12 mouse cellular contexts compared by ENCODE assay signal in the genomic region with DNA sequence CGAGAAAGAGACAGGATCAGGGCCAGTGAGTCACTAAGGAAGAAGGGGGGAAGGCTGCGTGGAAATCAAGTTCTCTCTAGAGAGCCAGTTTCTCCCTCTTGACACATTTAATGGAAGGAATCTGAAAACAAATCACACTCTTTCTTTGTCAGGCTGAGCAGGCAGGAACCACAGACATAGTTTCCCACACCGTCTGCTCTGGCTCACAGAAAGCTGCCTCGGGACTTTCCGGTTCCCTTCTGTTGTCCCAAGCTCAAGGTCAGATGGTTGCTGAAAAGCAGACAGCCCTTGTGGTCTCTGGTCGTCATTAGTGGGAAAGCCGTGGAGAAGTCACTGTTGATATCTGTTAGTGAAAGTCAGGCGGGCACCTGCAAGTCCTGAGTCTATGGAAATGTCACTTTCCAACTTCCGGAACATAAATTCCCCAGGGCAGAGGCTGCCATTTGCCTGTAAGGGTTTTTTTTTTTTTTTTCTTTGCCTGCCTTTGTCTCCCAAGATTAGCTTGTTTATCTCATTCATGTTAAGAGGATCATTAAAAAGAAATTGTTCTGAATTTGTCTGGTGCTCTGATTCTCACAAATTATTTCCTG. TPM values are rescaled to one million over a fixed set of nuclear protein-coding genes. Genes with fewer than 3 reads are reported as not detected.
A peak's percentile ranks its signal among the peaks of the same experiment; 100 is the strongest.
DNase-seq lines count a peak whose midpoint lies in the region; ATAC-seq lines count a peak whose summit lies in the region.
"Had no signal": no experiment of that assay in that cellular context is flagged by ENCODE, and none has a peak within 500 bp of the region (broad histone marks: within the 10 kb centered on the region; RNA-seq: fewer than 3 reads in every experiment).

No protein-coding gene starts in this region.

- no peak for ATAC-seq in intestine, embryonic 14.5 days (replicated peaks; ENCODE audit: low FRiP score, low TSS enrichment, low read depth)
- no peak for ATAC-seq in intestine, embryonic 15.5 days
- no peak; the same call in 1 of the 2 replicates for ATAC-seq in heart, embryonic 12.5 days (ENCODE audit: insufficient number of reproducible peaks, low FRiP score)
- no peak for ATAC-seq in midbrain, embryonic 11.5 days (ENCODE audit: low FRiP score)
- ATAC-seq: forebrain, embryonic 16.5 days had no signal

- no peaks in the 10 kb centered on the region for H3K36me3 ChIP-seq in intestine, embryonic 14.5 days (ENCODE audit: control insufficient read depth, insufficient read depth, low read length)
- H3K36me3 ChIP-seq in intestine, embryonic 15.5 days, result no peaks in the 10 kb centered on the region
- 0 out of 2 replicates have a peak, but pooled peaks cover 4% of the 10 kb centered on the region for H3K36me3 ChIP-seq in heart, embryonic 12.5 days
- H3K36me3 ChIP-seq in midbrain, embryonic 11.5 days (ENCODE audit: control insufficient read depth, insufficient read depth, low read length), result no peaks in the 10 kb centered on the region

- no peaks in the 10 kb centered on the region for H3K27me3 ChIP-seq in intestine, embryonic 14.5 days (replicated peaks; ENCODE audit: control insufficient read depth, insufficient read depth, low read length)
- H3K27me3 ChIP-seq in intestine, embryonic 15.5 days (replicated peaks), result no peaks in the 10 kb centered on the region
- H3K27me3 ChIP-seq in heart, embryonic 12.5 days (replicated peaks), result no peaks in the 10 kb centered on the region
- H3K27me3 ChIP-seq in midbrain, embryonic 11.5 days (ENCODE audit: control insufficient read depth, insufficient read depth, low read length), result no peaks in the 10 kb centered on the region

- H3K9ac ChIP-seq in intestine, embryonic 14.5 days (ENCODE audit: low read length), result no peak overlapping the region
- H3K9ac ChIP-seq in intestine, embryonic 15.5 days, result no peak overlapping the region
- no peak overlapping the region for H3K9ac ChIP-seq in heart, embryonic 12.5 days
- no peak overlapping the region for H3K9ac ChIP-seq in midbrain, embryonic 11.5 days (ENCODE audit: low read length)

- WGBS in intestine, embryonic 14.5 days, result 31% methylated on average over 9 of the region's 9 CpGs
- 39% methylated on average over 9 of the region's 9 CpGs for WGBS in intestine, embryonic 15.5 days
- WGBS in heart, embryonic 12.5 days, result 22% methylated on average over 9 of the region's 9 CpGs
- WGBS in midbrain, embryonic 11.5 days, result 82% methylated on average over 9 of the region's 9 CpGs

- H3K27ac ChIP-seq in intestine, embryonic 14.5 days (ENCODE audit: low read depth), result peak overlapping the region; percentile 40
- H3K27ac ChIP-seq in intestine, embryonic 15.5 days, result no peak overlapping the region
- peak overlapping the region; percentile 63 for H3K27ac ChIP-seq in heart, embryonic 12.5 days (ENCODE audit: poor library complexity, severe bottlenecking)
- H3K27ac ChIP-seq in midbrain, embryonic 11.5 days (ENCODE audit: low read depth, low read length), result no peak overlapping the region

- peaks cover 19% of the 10 kb centered on the region for H3K4me1 ChIP-seq in intestine, embryonic 14.5 days (replicated peaks; ENCODE audit: control insufficient read depth, insufficient read depth, low read length)
- 0 out of 2 replicates have a peak, but pooled peaks cover 2% of the 10 kb centered on the region for H3K4me1 ChIP-seq in intestine, embryonic 15.5 days (replicated peaks)
- peaks cover 24% of the 10 kb centered on the region for H3K4me1 ChIP-seq in heart, embryonic 12.5 days (replicated peaks)
- H3K4me1 ChIP-seq in midbrain, embryonic 11.5 days (ENCODE audit: control insufficient read depth, insufficient read depth, low read length), result no peaks in the 10 kb centered on the region

- no peak overlapping the region for H3K4me2 ChIP-seq in intestine, embryonic 14.5 days (ENCODE audit: low read length)
- no peak overlapping the region for H3K4me2 ChIP-seq in intestine, embryonic 15.5 days (replicated peaks)
- no peak overlapping the region for H3K4me2 ChIP-seq in heart, embryonic 12.5 days
- no peak overlapping the region for H3K4me2 ChIP-seq in midbrain, embryonic 11.5 days

- H3K4me3 ChIP-seq in intestine, embryonic 14.5 days (ENCODE audit: low read depth, low read length), result no peak overlapping the region
- no peak overlapping the region for H3K4me3 ChIP-seq in intestine, embryonic 15.5 days (replicated peaks)
- no peak overlapping the region for H3K4me3 ChIP-seq in heart, embryonic 12.5 days
- no peak overlapping the region for H3K4me3 ChIP-seq in midbrain, embryonic 11.5 days (ENCODE audit: low read depth, low read length)

- DNase-seq in intestine, embryonic 14.5 days (ENCODE audit: low spot score), result no peak
- peak; percentile 20 for DNase-seq in adipocyte (ENCODE audit: low spot score)
- peak; percentile 40 to 54 for DNase-seq in kidney, postnatal 25 days
- no peak for DNase-seq in midbrain, embryonic 11.5 days (ENCODE audit: low spot score, missing footprints)
- DNase-seq in cerebellum, adult 11 months, result no peak
- no peak for DNase-seq in spleen, postnatal 10 days (ENCODE audit: low spot score in 2 of 2)
- DNase-seq: cerebellum, adult 2 months; layer of hippocampus, adult 9-11 months; thymus, postnatal 25 days had no signal

- H3K9me3 ChIP-seq in intestine, embryonic 14.5 days (ENCODE audit: control insufficient read depth, low read length), result peaks cover 8% of the 10 kb centered on the region; the same call in 1 of the 2 replicates
- no peaks in the 10 kb centered on the region for H3K9me3 ChIP-seq in intestine, embryonic 15.5 days
- H3K9me3 ChIP-seq in heart, embryonic 12.5 days (replicated peaks), result peaks cover 4% of the 10 kb centered on the region; the same call in 1 of the 2 replicates
- no peaks in the 10 kb centered on the region; the same call in 1 of the 2 replicates for H3K9me3 ChIP-seq in midbrain, embryonic 11.5 days (ENCODE audit: control insufficient read depth, low read length)

RNA-seq across cellular contexts. Expression of gene Abca4, which starts 10.9 kb away (rescaled TPM):
- polyA plus RNA-seq in intestine, embryonic 14.5 days (2014; fragmentation: Nextera tagmentation; extraction: Ambion mirVana), result 0.99 and 2.2 TPM in 2 replicates
- 0.86 and 1.1 TPM in 2 replicates for polyA plus RNA-seq in intestine, embryonic 15.5 days (2015; fragmentation: Nextera tagmentation; extraction: Ambion mirVana)
- polyA plus RNA-seq in heart, embryonic 12.5 days (2016; fragmentation: Nextera tagmentation; extraction: Ambion mirVana), result 3.6 and 4.0 TPM in 2 replicates
- polyA plus RNA-seq in midbrain, embryonic 11.5 days (2014; fragmentation: Nextera tagmentation; extraction: Ambion mirVana), result 2.2 and 2.3 TPM in 2 replicates

Comparison
In these comparisons a context has a peak if more than half of its experiments do, and no peak if none do; other contexts are left out.
1. H3K27ac ChIP-seq: peak in intestine, embryonic 14.5 days (single experiment) and heart, embryonic 12.5 days (single experiment); none in intestine, embryonic 15.5 days (single experiment) and midbrain, embryonic 11.5 days (single experiment).
2. DNase-seq: peak in adipocyte (single experiment) and kidney, postnatal 25 days (2 of 2); none in intestine, embryonic 14.5 days (single experiment), midbrain, embryonic 11.5 days (single experiment), cerebellum, adult 11 months (single experiment) and spleen, postnatal 10 days (0 of 2).